Mouse (Mus musculus) forebrain, embryonic 12.5 days (tissue): ENCODE data around the gene Cdk2. TPM values are rescaled to one million over a fixed set of nuclear protein-coding genes. Genes with fewer than 3 reads are reported as not detected.

ENCODE experiments used
- ATAC-seq: fragments of 200-750 bp; cut with Nextera tagmentation; 2 replicates; pipeline ENCODE4 v1.8.0; 2017; ENCODE audit warnings: moderate TSS enrichment; ENCODE audit not compliant: low FRiP score
- H3K27ac ChIP-seq: fragments of 300-500 bp; sonication (generic); 2 replicates; pipeline ENCODE4 v1.5.1; 2016; ENCODE audit warnings: mild to moderate bottlenecking
- H3K27me3 ChIP-seq: fragments of 300-500 bp; sonication (generic); 2 replicates; pipeline ENCODE4 v1.6.1; 2016; ENCODE audit warnings: mild to moderate bottlenecking
- H3K36me3 ChIP-seq: fragments of 300-500 bp; sonication (generic); replicated peaks from 2 replicates; pipeline ENCODE4 v1.6.1; 2016; ENCODE audit warnings: mild to moderate bottlenecking
- H3K4me1 ChIP-seq: fragments of 300-500 bp; sonication (generic); 2 replicates; pipeline ENCODE4 v1.6.1; 2016
- H3K4me2 ChIP-seq: fragments of 300-500 bp; sonication (generic); 2 replicates; pipeline ENCODE4 v1.6.1; 2016; ENCODE audit warnings: mild to moderate bottlenecking, moderate library complexity
- H3K4me3 ChIP-seq: fragments of 300-500 bp; sonication (generic); replicated peaks from 2 replicates; pipeline ENCODE4 v1.5.1; 2016; ENCODE audit warnings: mild to moderate bottlenecking
- H3K9ac ChIP-seq: fragments of 300-500 bp; sonication (generic); 2 replicates; pipeline ENCODE4 v1.6.1; 2016; ENCODE audit warnings: mild to moderate bottlenecking
- H3K9me3 ChIP-seq: fragments of 300-500 bp; sonication (generic); 2 replicates; pipeline ENCODE4 v1.6.1; 2016
- WGBS: fragments of 180-500 bp; shearing (Covaris S2); methylation state at CpG from one replicate; pipeline ENCODE4 v1.1.7; 2016; 5-methylcytosine and 5-hydroxymethylcytosine counted together
- polyA plus RNA-seq: library from polyadenylated mRNA; unstranded; fragments of >200 nt; fragmentation: Nextera tagmentation; extraction: Ambion mirVana; gene quantifications from 2 replicates; pipeline ENCODE4 v1.2.1, GENCODE M21; 2016

Cdk2 gene
- polyA plus RNA-seq, 1 experiment from 2014 or later, result 95.2 TPM

DNA sequence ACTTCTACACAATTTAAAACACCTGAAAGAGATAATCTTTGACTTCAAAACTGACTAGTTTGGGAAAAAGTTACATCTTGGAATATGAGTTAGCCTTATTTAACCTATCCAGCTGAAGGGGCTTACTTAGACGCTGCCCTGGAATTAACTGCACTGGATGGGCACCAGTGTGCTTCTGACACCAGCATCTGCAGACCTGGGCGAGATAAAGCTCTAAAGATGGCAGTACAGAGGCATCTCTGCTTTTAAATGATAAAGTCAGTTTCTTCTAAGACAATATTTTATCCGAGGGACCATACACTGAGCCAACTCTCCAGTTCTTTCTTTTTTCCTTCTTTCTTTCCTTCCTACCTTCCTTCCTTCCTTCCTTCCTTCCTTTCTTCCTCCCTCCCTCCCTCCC, 40.0 kb downstream of the Cdk2 start:
- H3K36me3 ChIP-seq, result no peaks in the 10 kb centered on the region

DNA sequence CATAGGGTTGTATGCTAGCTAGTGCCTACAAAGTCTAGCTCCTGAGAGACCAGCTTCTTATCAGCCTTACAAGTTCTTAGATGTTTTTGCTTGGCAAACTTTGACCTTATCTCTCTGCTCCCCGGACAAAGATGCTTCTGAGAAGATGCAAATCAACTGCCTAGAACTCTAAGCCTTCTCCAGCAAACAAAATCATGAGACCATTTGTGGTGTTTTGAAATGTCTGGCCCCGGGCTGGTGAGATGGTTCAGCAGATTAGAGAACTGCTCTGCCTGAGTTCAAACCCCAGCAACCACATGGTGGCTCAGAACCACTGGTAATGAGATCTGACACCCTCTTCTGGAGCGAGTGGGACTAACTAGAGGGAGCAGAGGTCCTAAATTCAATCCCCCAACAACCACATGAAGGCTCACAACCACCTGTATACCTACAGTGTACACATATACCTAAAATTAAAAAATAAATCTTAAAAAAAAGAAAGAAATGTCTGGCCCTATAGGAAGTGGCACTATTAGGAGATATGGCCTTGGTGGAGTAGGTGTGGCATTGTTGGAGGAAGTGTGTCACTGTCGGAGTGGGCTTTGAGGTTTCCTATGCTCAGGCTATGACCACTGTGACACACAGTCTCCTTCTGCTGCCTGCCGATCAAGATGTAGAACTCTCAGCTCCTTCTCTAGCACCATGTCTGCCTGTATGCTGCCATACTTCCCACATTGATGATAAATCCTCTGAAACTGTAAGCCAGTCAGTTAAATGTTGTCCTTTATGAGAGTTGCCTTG, 41.2 kb downstream of the Cdk2 start:
- H3K27ac ChIP-seq, result no peak overlapping the region
- 74% methylated on average over 5 of the region's 5 CpGs for WGBS

More for the DNA sequence above, 40.0 kb downstream of the Cdk2 start:
- Histone ChIP-seq H3K9ac (no peak overlapping the region), H3K27ac (no peak overlapping the region), H3K9me3 (no peaks in the 10 kb centered on the region), H3K4me3 (no peak overlapping the region), H3K27me3 (no peaks in the 10 kb centered on the region), H3K4me2 (no peak overlapping the region), H3K4me1 (peaks cover 12% of the 10 kb centered on the region)
- WGBS, result 75% methylated on average over 3 of the region's 3 CpGs
- no peak for ATAC-seq

DNA sequence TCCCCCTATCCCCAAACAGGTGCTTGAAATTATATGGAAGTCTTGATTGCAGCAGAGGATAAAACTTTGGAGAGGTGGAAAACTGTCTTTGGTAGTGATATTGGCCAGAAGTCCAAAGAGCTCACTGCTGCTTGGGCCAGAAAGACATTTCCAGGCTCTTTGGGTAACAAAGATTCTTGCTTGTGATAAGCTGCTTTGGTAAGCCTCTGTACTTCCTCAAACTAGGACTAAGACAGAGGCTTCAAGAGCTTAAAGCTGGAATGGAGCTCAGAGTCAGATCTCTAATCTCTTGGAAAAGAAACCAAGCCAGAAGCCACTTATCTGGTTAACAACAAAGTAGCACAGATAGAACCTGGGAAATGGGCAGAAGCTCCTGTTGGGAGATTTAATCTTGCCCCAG, 42.4 kb downstream of the Cdk2 start:
- no peak overlapping the region for H3K4me2 ChIP-seq
- no peak for ATAC-seq
- H3K36me3 ChIP-seq, result no peaks in the 10 kb centered on the region
- H3K9me3 ChIP-seq, result no peaks in the 10 kb centered on the region
- no peak overlapping the region for H3K27ac ChIP-seq
- no peak overlapping the region for H3K9ac ChIP-seq
- H3K27me3 ChIP-seq, result no peaks in the 10 kb centered on the region
- H3K4me3 ChIP-seq, result no peak overlapping the region
- no peaks in the 10 kb centered on the region for H3K4me1 ChIP-seq

More for the DNA sequence above, 41.2 kb downstream of the Cdk2 start:
- no peaks in the 10 kb centered on the region for H3K27me3 ChIP-seq
- no peak overlapping the region for H3K4me2 ChIP-seq
- H3K4me3 ChIP-seq, result no peak overlapping the region
- H3K9ac ChIP-seq, result no peak overlapping the region
- H3K36me3 ChIP-seq, result no peaks in the 10 kb centered on the region
- H3K4me1 ChIP-seq, result peaks cover 6% of the 10 kb centered on the region
- H3K9me3 ChIP-seq, result no peaks in the 10 kb centered on the region
- ATAC-seq, result no peak

DNA sequence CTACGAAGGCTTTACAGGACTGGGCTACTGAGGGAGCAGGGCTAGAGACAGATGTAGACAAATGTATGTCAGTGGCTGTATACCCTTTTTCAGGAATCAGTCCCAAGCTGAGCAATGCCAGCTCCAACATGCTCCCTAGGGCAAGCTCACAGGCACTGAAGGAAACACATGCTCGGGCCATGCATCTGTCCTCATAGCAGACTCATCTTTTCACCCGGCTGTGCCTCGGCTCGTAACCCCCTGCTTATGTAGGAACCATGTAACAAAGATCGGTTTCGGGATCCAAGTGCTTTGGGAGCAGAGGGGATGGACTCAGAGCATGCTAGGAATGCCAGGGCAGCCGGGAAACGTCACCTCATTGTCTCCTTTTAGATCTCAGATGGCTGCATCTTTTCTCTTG, 45.3 kb downstream of the Cdk2 start:
- H3K27ac ChIP-seq, result no peak overlapping the region
- 57% methylated on average over 9 of the region's 9 CpGs for WGBS
- no peak overlapping the region for H3K4me3 ChIP-seq
- no peak overlapping the region for H3K9ac ChIP-seq
- no peaks in the 10 kb centered on the region for H3K4me1 ChIP-seq
- no peaks in the 10 kb centered on the region for H3K9me3 ChIP-seq
- H3K27me3 ChIP-seq, result no peaks in the 10 kb centered on the region
- no peak overlapping the region for H3K4me2 ChIP-seq
- no peak for ATAC-seq
- H3K36me3 ChIP-seq, result no peaks in the 10 kb centered on the region

DNA sequence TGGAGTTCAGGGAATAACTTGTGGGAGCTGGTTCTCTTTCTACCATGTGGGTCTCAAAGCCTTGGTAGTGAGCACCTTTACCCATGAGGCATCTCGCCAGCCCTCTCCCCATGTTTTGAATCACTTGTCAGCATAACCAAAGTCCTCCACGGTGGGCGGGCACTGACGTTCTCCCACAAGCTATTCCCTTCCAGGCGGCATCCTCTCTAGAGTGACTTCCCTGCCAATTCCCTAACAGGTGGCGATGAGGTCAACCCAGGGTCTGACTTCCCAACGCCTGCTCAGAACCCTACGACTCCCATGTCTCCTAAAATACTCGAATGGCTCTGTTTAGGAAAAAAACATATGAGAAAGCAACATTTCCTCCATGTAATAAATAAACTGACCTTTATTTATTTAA, 47.0 kb downstream of the Cdk2 start:
- Histone ChIP-seq H3K9me3 (no peaks in the 10 kb centered on the region), H3K4me1 (no peaks in the 10 kb centered on the region), H3K36me3 (no peaks in the 10 kb centered on the region), H3K4me3 (no peak overlapping the region), H3K4me2 (no peak overlapping the region), H3K27ac (no peak overlapping the region), H3K27me3 (no peaks in the 10 kb centered on the region), H3K9ac (no peak overlapping the region)
- 68% methylated on average over 9 of the region's 9 CpGs for WGBS
- ATAC-seq, result no peak

DNA sequence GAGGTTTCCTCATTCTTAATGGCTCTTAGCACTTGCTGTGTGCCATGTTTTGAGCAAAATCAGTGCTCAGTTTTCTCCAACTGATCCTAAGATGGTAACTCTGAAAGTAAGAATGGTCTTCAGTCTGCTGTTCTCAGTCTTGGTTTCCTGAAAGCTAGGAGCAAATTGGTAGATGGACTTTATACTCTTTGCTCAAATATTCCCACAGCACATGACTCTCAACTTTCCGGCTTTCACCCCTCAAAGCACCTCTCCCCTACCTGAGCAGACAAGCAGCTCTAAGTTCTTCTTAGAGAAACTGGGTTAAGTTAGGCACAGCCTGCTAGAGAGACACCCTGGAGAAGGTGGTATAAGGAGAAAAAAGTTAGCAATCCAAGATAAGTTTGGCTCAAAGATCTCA, 48.1 kb downstream of the Cdk2 start:
- H3K27me3 ChIP-seq, result no peaks in the 10 kb centered on the region
- H3K9me3 ChIP-seq, result no peaks in the 10 kb centered on the region
- H3K4me1 ChIP-seq, result no peaks in the 10 kb centered on the region
- H3K9ac ChIP-seq, result no peak overlapping the region
- H3K4me3 ChIP-seq, result no peak overlapping the region
- no peak for ATAC-seq
- no peaks in the 10 kb centered on the region for H3K36me3 ChIP-seq
- no peak overlapping the region for H3K4me2 ChIP-seq
- WGBS, result 91% methylated on average over 1 of the region's 1 CpGs
- no peak overlapping the region for H3K27ac ChIP-seq

DNA sequence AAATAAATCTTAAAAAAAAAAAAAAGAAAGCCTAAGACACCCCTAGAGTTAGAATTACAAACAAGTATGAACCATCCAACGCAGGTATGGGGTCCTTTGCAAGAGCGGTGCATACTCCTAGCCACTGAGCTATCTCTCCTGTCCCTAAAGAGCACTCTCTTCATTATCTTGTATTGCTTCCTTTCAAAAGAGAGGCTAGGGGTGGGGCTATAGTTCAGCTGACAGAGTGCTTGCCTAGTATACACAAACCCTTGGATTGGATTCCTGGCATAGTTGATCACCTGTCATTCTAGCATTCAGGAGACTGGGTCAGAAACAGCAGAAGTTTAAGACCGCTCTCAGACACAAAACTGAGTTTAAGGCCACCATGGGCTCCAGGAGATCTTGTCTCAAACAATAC, 49.6 kb downstream of the Cdk2 start:
- H3K9ac ChIP-seq, result no peak overlapping the region
- no peaks in the 10 kb centered on the region for H3K9me3 ChIP-seq
- H3K4me2 ChIP-seq, result no peak overlapping the region
- H3K27ac ChIP-seq, result no peak overlapping the region
- no peaks in the 10 kb centered on the region for H3K36me3 ChIP-seq
- no peak for ATAC-seq
- 91% methylated on average over 3 of the region's 3 CpGs for WGBS
- H3K4me3 ChIP-seq, result no peak overlapping the region
- no peaks in the 10 kb centered on the region for H3K4me1 ChIP-seq
- no peaks in the 10 kb centered on the region for H3K27me3 ChIP-seq

DNA sequence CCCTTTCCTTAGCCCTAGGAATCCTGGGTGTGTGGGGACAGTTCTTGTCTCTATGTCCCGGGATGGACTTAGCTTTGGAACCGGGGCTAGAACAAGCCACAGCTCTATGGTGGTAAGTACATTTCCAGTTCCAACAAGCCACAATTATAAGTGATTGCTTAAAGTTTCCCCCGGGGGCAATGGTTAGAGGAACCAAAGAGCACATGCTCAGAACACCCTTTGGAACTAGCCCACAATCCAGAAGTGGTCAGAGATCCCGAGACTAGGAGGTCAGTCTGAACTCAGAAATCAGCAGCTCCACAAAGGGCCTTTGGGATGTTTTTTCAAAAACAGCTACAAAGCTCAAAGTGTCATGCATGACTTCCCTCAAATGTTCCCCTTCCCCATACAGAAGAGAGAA, 51.0 kb downstream of the Cdk2 start:
- H3K4me2 ChIP-seq, result no peak overlapping the region
- no peaks in the 10 kb centered on the region for H3K4me1 ChIP-seq
- no peaks in the 10 kb centered on the region for H3K27me3 ChIP-seq
- no peak overlapping the region for H3K4me3 ChIP-seq
- ATAC-seq, result no peak
- H3K27ac ChIP-seq, result no peak overlapping the region
- no peaks in the 10 kb centered on the region for H3K9me3 ChIP-seq
- no peak overlapping the region for H3K9ac ChIP-seq
- H3K36me3 ChIP-seq, result no peaks in the 10 kb centered on the region
- 68% methylated on average over 4 of the region's 4 CpGs for WGBS

Other genes starting within 250 kb of the Cdk2 start
- gene Smarcc2, start 245.8 kb downstream of the Cdk2 start, polyA plus RNA-seq, result 189 and 210 TPM in 2 replicates
- gene Myl6, start 210.9 kb downstream of the Cdk2 start, polyA plus RNA-seq, result 660 and 684 TPM in 2 replicates
- 2.4 and 2.7 TPM in 2 replicates for gene Myl6b, start 206.3 kb downstream of the Cdk2 start, polyA plus RNA-seq
- gene Esyt1, start 179.2 kb downstream of the Cdk2 start, polyA plus RNA-seq, result 11.2 and 13.8 TPM in 2 replicates
- gene Zc3h10, start 157.3 kb downstream of the Cdk2 start, polyA plus RNA-seq, result 19.9 and 20.5 TPM in 2 replicates
- gene Rpl41, start 155.7 kb downstream of the Cdk2 start, polyA plus RNA-seq, result 2,598 and 2,922 TPM in 2 replicates
- 196 and 203 TPM in 2 replicates for gene Pa2g4, start 139.0 kb downstream of the Cdk2 start, polyA plus RNA-seq
- gene Erbb3, start 115.4 kb downstream of the Cdk2 start, polyA plus RNA-seq, result 2.0 TPM in 2 replicates
- gene Rps26, start 78.3 kb downstream of the Cdk2 start, polyA plus RNA-seq, result 484 and 501 TPM in 2 replicates
- gene Ikzf4, start 59.0 kb downstream of the Cdk2 start, polyA plus RNA-seq, result 6.8 and 7.7 TPM in 2 replicates
- 10.4 and 10.7 TPM in 2 replicates for gene Suox, start 31.0 kb downstream of the Cdk2 start, polyA plus RNA-seq
- 90.9 and 98.8 TPM in 2 replicates for gene Rab5b, start 8.8 kb downstream of the Cdk2 start, polyA plus RNA-seq
- 0.88 and 4.4 TPM in 2 replicates for gene Pmel, start 836 bp downstream of the Cdk2 start, polyA plus RNA-seq
- 3.9 and 4.2 TPM in 2 replicates for gene Dgka, start 39.8 kb upstream of the Cdk2 start, polyA plus RNA-seq
- gene Pym1, start 42.9 kb upstream of the Cdk2 start, polyA plus RNA-seq, result 51.2 and 52.8 TPM in 2 replicates
- 0.40 and 0.60 TPM in 2 replicates for gene Mmp19, start 85.9 kb upstream of the Cdk2 start, polyA plus RNA-seq
- gene Dnajc14, start 99.0 kb upstream of the Cdk2 start, polyA plus RNA-seq, result 55.0 and 58.9 TPM in 2 replicates
- 18.4 and 21.3 TPM in 2 replicates for gene Tmem198b, start 99.3 kb upstream of the Cdk2 start, polyA plus RNA-seq
- gene Sarnp, start 112.3 kb upstream of the Cdk2 start, polyA plus RNA-seq, result 251 and 256 TPM in 2 replicates
- gene Ormdl2, start 116.6 kb upstream of the Cdk2 start, polyA plus RNA-seq, result 47.4 and 53.0 TPM in 2 replicates
- gene Gdf11, start 186.7 kb upstream of the Cdk2 start, polyA plus RNA-seq, result 9.3 and 9.6 TPM in 2 replicates
- gene Cd63, start 196.0 kb upstream of the Cdk2 start, polyA plus RNA-seq, result 129 and 160 TPM in 2 replicates
- 11.3 and 13.3 TPM in 2 replicates for gene Rdh5, start 217.9 kb upstream of the Cdk2 start, polyA plus RNA-seq
- gene Bloc1s1, start 219.0 kb upstream of the Cdk2 start, polyA plus RNA-seq, result 183 and 188 TPM in 2 replicates
- gene Itga7, start 228.8 kb upstream of the Cdk2 start, polyA plus RNA-seq, result 0.46 and 0.73 TPM in 2 replicates